Mouse (Mus musculus) lung, embryonic 14.5 days (tissue): ENCODE data around the gene Vps13a. TPM values are rescaled to one million over a fixed set of nuclear protein-coding genes. Genes with fewer than 3 reads are reported as not detected.

Source experiments
- ATAC-seq: fragments of 200-750 bp; cut with Nextera tagmentation; 2 replicates; pipeline ENCODE4 v1.8.0; 2017; ENCODE audit warnings: mild to moderate bottlenecking, moderate TSS enrichment, moderate library complexity; ENCODE audit not compliant: insufficient read depth
- DNase-seq: peaks from one replicate; pipeline ENCODE4 v3.0.0-alpha.2; 2015
- H3K27ac ChIP-seq: fragments of 300-500 bp; sonication (generic); 2 replicates; pipeline ENCODE4 v1.5.1; 2014; ENCODE audit warnings: low read depth, mild to moderate bottlenecking, moderate library complexity
- H3K27me3 ChIP-seq: fragments of 300-500 bp; sonication (generic); 2 replicates; pipeline ENCODE4 v1.6.1; 2014; ENCODE audit warnings: low read length, control low read depth; ENCODE audit not compliant: insufficient read depth
- H3K36me3 ChIP-seq: fragments of 300-500 bp; sonication (generic); 2 replicates; pipeline ENCODE4 v1.6.1; 2014; ENCODE audit warnings: control low read depth; ENCODE audit not compliant: insufficient read depth
- H3K4me1 ChIP-seq: fragments of 300-500 bp; sonication (generic); 2 replicates; pipeline ENCODE4 v1.6.1; 2014; ENCODE audit warnings: antibody characterized with exemption, control low read depth; ENCODE audit not compliant: insufficient read depth
- H3K4me2 ChIP-seq: fragments of 300-500 bp; sonication (generic); 2 replicates; pipeline ENCODE4 v1.6.1; 2014; ENCODE audit warnings: mild to moderate bottlenecking
- H3K4me3 ChIP-seq: fragments of 300-500 bp; sonication (generic); 2 replicates; pipeline ENCODE4 v1.5.1; 2014; ENCODE audit warnings: low read depth, low read length
- H3K9ac ChIP-seq: fragments of 300-500 bp; sonication (generic); 2 replicates; pipeline ENCODE4 v1.6.1; 2014
- H3K9me3 ChIP-seq: fragments of 300-500 bp; sonication (generic); 2 replicates; pipeline ENCODE4 v1.6.1; 2016; ENCODE audit warnings: low read depth, low read length, control low read depth
- CTCF ChIP-seq: IDR thresholded peaks from 2 replicates; pipeline ENCODE4 v1.5.1; 2016; ENCODE audit warnings: antibody characterized with exemption, low read depth
- WGBS: fragments of 180-500 bp; shearing (Covaris S2); extraction: QIAGEN DNeasy Blood & Tissue Kit; methylation state at CpG from one replicate; pipeline ENCODE4 v1.1.7; 2014; 5-methylcytosine and 5-hydroxymethylcytosine counted together
- polyA plus RNA-seq: library from polyadenylated mRNA; unstranded; fragments of >200 nt; fragmentation: Nextera tagmentation; extraction: Ambion mirVana; gene quantifications from 2 replicates; pipeline ENCODE4 v1.2.1, GENCODE M21; 2014

The Vps13a gene
- polyA plus RNA-seq, 1 experiment from 2014 or later: 12.0 TPM

DNA sequence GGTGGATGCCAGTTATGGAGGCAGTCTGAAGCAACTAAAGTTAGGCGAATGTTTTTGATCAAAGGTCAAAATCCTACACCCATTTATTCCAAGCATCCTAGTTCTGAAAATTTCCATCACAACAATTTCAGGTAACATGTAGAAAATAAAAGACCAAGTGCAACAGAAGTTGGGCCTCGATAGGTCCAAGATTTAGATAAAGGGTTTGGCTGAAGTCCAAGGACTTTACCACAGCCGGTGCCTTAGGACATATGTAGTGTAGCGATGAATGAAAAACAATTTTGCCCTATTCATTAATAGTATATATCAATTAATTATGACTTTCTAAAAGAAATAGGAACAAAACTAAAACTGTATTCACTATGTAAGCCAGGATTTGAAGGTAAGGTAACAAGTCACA, 157.6 kb downstream of the Vps13a start:
- 76% methylated on average over 4 of the region's 4 CpGs for WGBS
- Histone ChIP-seq H3K9me3 (no peaks in the 10 kb centered on the region), H3K4me3 (no peak overlapping the region), H3K27ac (no peak overlapping the region), H3K4me1 (no peaks in the 10 kb centered on the region), H3K4me2 (no peak overlapping the region), H3K9ac (no peak overlapping the region), H3K36me3 (no peaks in the 10 kb centered on the region), H3K27me3 (no peaks in the 10 kb centered on the region)
- ATAC-seq (no peak), DNase-seq (no peak)
- TF ChIP-seq CTCF: no peak

DNA sequence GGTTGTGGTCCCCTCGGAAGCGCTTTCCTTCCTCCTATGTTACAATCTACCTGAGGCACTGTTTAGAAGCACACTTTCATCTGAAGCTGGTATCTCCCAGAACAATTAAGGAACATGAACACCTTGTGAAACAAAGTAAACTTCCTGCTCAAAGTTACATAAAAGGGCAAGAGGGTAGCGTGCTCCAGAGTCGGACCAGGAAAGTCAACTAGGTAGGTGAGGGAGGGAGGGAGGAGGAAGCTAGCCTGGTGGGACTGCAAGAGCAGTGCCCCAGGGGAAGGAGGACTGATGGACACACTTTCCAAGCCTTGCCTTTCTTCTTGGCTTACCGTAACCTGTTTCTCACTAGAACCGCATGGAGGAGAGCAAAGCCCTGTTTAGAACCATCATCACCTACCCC, 173.1 kb downstream of the Vps13a start:
- ATAC-seq (no peak), DNase-seq (no peak)
- H3K27me3 ChIP-seq: no peaks in the 10 kb centered on the region
- no peak overlapping the region for H3K27ac ChIP-seq
- no peaks in the 10 kb centered on the region for H3K4me1 ChIP-seq
- 0 out of 2 replicates have a peak, but pooled peaks cover 5% of the 10 kb centered on the region for H3K36me3 ChIP-seq
- WGBS: 78% methylated on average over 6 of the region's 6 CpGs
- H3K9me3 ChIP-seq: no peaks in the 10 kb centered on the region
- H3K9ac ChIP-seq: no peak overlapping the region
- H3K4me2 ChIP-seq: no peak overlapping the region
- TF ChIP-seq CTCF: no peak
- H3K4me3 ChIP-seq: no peak overlapping the region

DNA sequence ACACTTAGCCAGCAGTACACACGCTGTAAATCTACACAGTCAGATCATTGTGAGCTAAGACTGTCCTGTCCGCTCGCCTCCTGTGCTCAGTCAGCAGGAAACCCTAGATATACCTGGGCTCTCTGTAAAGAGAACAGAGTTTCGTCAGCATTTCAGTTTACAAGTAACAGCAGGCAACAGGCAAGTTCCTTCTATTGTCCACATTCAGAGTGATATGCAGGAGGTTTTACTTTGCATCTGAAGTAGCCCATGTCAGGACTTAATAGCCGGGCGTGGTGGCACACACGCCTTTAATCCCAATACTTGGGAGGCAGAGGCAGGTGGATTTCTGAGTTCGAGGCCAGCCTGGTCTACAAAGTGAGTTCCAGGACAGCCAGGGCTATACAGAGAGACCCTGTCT, 178.7 kb downstream of the Vps13a start:
- no peak for TF ChIP-seq CTCF
- H3K4me3 ChIP-seq: no peak overlapping the region
- H3K9me3 ChIP-seq: no peaks in the 10 kb centered on the region
- H3K27ac ChIP-seq: no peak overlapping the region
- 0 out of 2 replicates have a peak, but pooled peaks cover 6% of the 10 kb centered on the region for H3K4me1 ChIP-seq
- no peak overlapping the region for H3K4me2 ChIP-seq
- DNase-seq: no peak
- no peak for ATAC-seq
- H3K36me3 ChIP-seq: no peaks in the 10 kb centered on the region
- no peak overlapping the region for H3K9ac ChIP-seq
- no peaks in the 10 kb centered on the region for H3K27me3 ChIP-seq
- WGBS: 75% methylated on average over 8 of the region's 8 CpGs

DNA sequence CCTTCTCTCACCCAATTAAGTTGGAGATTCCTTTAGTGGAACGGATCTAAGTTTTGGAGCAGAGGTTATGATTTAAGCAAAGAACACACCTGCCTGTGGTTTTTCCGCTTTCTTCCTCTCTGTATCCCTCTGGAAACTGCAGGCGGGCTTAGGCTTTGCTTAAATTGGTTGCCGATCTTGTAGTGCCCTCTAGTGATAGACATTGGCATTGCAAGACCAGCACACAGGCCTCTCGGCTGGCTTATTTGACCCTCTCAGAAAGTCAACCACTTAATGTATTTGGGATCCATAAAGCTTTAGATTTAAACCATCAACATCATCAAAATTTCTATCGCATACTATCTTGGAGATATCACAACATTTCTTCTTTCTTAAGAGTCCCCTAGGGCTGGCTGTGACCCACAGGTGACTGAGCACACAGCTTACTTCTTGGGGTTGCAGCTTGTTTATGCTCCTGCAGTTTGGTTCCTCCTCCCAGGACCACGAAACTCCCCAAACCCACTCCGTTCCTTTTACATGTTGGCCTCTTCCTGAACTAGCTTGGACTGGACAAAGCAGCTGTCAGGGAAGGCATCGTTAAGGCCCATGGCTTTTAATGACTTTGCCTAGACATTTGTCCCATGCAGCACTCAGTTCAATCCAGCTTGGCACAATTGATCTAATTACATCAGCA, 181.3 kb downstream of the Vps13a start:
- no peaks in the 10 kb centered on the region for H3K36me3 ChIP-seq
- DNase-seq (peak; percentile 94), ATAC-seq (peak; percentile 63)
- no peak overlapping the region for H3K27ac ChIP-seq
- 0 out of 2 replicates have a peak overlapping the region, but pooled peaks have one; percentile 25 for H3K4me2 ChIP-seq
- TF ChIP-seq CTCF: peak; percentile 94
- H3K9me3 ChIP-seq: no peaks in the 10 kb centered on the region
- H3K27me3 ChIP-seq: no peaks in the 10 kb centered on the region
- WGBS: 17% methylated on average over 9 of the region's 9 CpGs
- no peak overlapping the region for H3K4me3 ChIP-seq
- H3K4me1 ChIP-seq: 0 out of 2 replicates have a peak, but pooled peaks cover 6% of the 10 kb centered on the region
- no peak overlapping the region; the same call in 1 of the 2 replicates for H3K9ac ChIP-seq

DNA sequence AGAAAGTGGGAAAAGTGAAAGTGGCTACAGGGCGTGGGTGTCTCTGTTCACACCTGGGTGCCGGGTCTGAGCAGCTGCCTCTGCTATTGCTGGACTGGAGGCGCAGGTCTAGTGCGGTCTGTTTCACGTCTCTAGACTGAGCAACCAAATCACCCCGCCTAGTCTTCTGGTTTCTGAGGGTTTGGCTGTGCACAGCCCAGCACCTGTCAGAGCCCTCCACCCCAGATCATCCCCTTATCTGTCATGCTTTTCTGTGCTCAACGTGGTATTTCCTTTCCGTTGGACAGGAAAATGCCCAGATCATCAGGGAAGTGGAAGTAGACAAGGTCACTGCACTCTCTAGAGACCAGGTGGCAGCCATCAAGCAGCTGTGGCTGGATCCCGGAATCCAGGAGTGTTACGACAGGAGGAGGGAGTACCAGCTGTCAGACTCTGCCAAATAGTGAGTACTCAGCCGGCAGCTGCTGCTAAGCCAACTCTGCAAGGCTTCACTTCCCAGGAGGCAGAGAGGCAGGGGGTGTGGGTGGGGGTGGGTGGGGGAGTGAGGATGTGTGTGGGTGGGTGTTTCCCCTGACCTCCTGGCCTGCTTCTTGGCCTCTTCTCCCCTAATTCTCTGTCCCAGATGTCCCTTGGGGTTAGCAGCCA, 182.0 kb downstream of the Vps13a start:
- peak; percentile 80 for ATAC-seq
- Histone ChIP-seq H3K4me1 (0 out of 2 replicates have a peak, but pooled peaks cover 6% of the 10 kb centered on the region), H3K27me3 (no peaks in the 10 kb centered on the region), H3K9me3 (no peaks in the 10 kb centered on the region), H3K36me3 (no peaks in the 10 kb centered on the region), H3K4me2 (0 out of 2 replicates have a peak overlapping the region, but pooled peaks have one; percentile 25), H3K4me3 (no peak overlapping the region), H3K27ac (no peak overlapping the region), H3K9ac (no peak overlapping the region)
- 22% methylated on average over 11 of the region's 11 CpGs for WGBS
- DNase-seq: peak; percentile 51
- TF ChIP-seq CTCF: no peak

DNA sequence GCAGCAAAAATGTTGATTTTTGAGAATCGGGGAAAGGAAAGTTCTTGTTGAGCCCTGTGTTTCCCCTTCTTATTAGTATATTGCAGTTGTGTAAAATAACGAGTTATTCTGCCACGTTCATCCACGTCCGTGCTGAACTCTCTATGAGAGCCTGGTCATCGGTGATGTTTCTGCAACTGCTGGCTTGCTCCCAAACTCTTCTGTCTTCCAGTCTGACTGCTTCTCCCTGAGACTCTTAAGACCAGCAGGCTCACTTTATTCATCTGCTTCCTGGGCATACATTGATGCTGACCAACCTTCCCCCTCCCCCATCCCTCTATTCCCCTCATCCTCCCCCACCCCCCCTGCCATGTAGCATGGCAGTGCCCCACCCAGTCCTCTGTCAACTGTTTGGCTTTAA, 183.5 kb downstream of the Vps13a start:
- H3K4me2 ChIP-seq: no peak overlapping the region
- no peak overlapping the region for H3K9ac ChIP-seq
- H3K4me1 ChIP-seq: 0 out of 2 replicates have a peak, but pooled peaks cover 6% of the 10 kb centered on the region
- ATAC-seq: no peak
- H3K4me3 ChIP-seq: no peak overlapping the region
- H3K9me3 ChIP-seq: no peaks in the 10 kb centered on the region
- 63% methylated on average over 6 of the region's 6 CpGs for WGBS
- H3K36me3 ChIP-seq: no peaks in the 10 kb centered on the region
- DNase-seq: peak; percentile 42
- no peaks in the 10 kb centered on the region for H3K27me3 ChIP-seq
- no peak overlapping the region for H3K27ac ChIP-seq
- TF ChIP-seq CTCF: no peak

DNA sequence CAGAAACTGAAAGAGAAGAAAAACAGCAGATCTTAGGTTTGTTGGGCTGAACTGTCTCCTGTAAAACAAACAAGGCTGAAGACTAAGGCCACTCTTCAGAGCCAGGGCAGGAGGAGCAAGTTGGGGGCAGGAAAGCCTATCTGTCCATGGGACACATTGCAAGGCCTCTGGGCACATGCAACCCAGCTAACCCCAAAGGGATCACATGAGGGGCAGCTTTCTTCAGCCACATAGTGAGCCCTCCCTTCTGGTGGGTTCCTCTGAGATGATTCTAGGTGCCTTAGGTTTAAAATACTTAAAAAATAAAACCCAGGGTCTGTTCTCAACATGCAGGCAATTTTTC, 186.8 kb downstream of the Vps13a start:
- ATAC-seq (no peak), DNase-seq (no peak)
- Histone ChIP-seq H3K9ac (no peak overlapping the region), H3K36me3 (no peaks in the 10 kb centered on the region), H3K4me2 (no peak overlapping the region), H3K27me3 (no peaks in the 10 kb centered on the region), H3K9me3 (no peaks in the 10 kb centered on the region), H3K4me1 (0 out of 2 replicates have a peak, but pooled peaks cover 4% of the 10 kb centered on the region), H3K27ac (no peak overlapping the region), H3K4me3 (no peak overlapping the region)
- no peak for TF ChIP-seq CTCF
